Mouse (Mus musculus) liver, embryonic 14.5 days (tissue): ENCODE measurements at regions not wholly inside any gene's neighbourhood (a gene's known extent, or its start where the extent isn't known, plus 50 kb on each side); places are given as distances from the start of the nearest gene placed in this dataset.

Source experiments
- CTCF ChIP-seq: IDR thresholded peaks from 2 replicates; pipeline ENCODE4 v1.5.1; 2016; ENCODE audit warnings: antibody characterized with exemption, low read depth, control low read depth
- EP300 ChIP-seq: IDR thresholded peaks from 2 replicates; pipeline ENCODE4 v1.6.1; 2016; ENCODE audit warnings: antibody characterized with exemption, low read depth

- no peak for TF ChIP-seq CTCF
- no peak for TF ChIP-seq EP300
These were observed 358.4 kb downstream of the Bckdhb start for GRCm38 (mm10) chr9:84283296-84283695.
